Mouse (Mus musculus): ENCODE data around the gene Als2cl.
A peak's percentile ranks its signal among the peaks of the same experiment; 100 is the strongest.

Gene Als2cl

GRCm38 (mm10) chr9:110879191-110879920 is at the start of gene Als2cl:
Gene Als2cl, plus strand, starts transcription at chr9:110879870.
- DNase-seq (ENCODE audit: low spot score), result no peak

GRCm38 (mm10) chr9:110833021-110833420 is 46.6 kb upstream of the Als2cl start:
- no peak for DNase-seq (ENCODE audit: low spot score)

GRCm38 (mm10) chr9:110834411-110834810 is 45.3 kb upstream of the Als2cl start, which contains the start of gene Prss45:
Gene Prss45, plus strand, starts transcription at chr9:110834588.
- no peak for DNase-seq (ENCODE audit: low spot score)

- DNase-seq (ENCODE audit: low spot score), result no peak
Measured at GRCm38 (mm10) chr9:110834961-110835360, 44.7 kb upstream of the Als2cl start.

GRCm38 (mm10) chr9:110836112-110836511 is 43.6 kb upstream of the Als2cl start:
- peak; percentile 10 for DNase-seq (ENCODE audit: low spot score)

GRCm38 (mm10) chr9:110840905-110841304 is 38.8 kb upstream of the Als2cl start:
- no peak for DNase-seq (ENCODE audit: low spot score)

GRCm38 (mm10) chr9:110841438-110841837 is 38.2 kb upstream of the Als2cl start:
- no peak for DNase-seq (ENCODE audit: low spot score)

- no peak for DNase-seq (ENCODE audit: low spot score)
Measured at GRCm38 (mm10) chr9:110844206-110844605, 35.5 kb upstream of the Als2cl start, which contains the start of gene Prss46. Gene Prss46, plus strand, starts transcription at chr9:110844506.

GRCm38 (mm10) chr9:110849162-110849561 is 30.5 kb upstream of the Als2cl start:
- no peak for DNase-seq (ENCODE audit: low spot score)

- no peak for DNase-seq (ENCODE audit: low spot score)
Measured at GRCm38 (mm10) chr9:110855903-110856302, 23.8 kb upstream of the Als2cl start.

- no peak for DNase-seq (ENCODE audit: low spot score)
Measured at GRCm38 (mm10) chr9:110856920-110857319, 22.8 kb upstream of the Als2cl start.

GRCm38 (mm10) chr9:110857781-110858472 is 21.7 kb upstream of the Als2cl start, which contains the start of gene Prss50:
Gene Prss50, plus strand, starts transcription at chr9:110857967.
- no peak for DNase-seq (ENCODE audit: low spot score)

GRCm38 (mm10) chr9:110858523-110858922 is 21.1 kb upstream of the Als2cl start:
- no peak for DNase-seq (ENCODE audit: low spot score)

- no peak for DNase-seq (ENCODE audit: low spot score)
Measured at GRCm38 (mm10) chr9:110858967-110859596, 20.6 kb upstream of the Als2cl start.

- DNase-seq (ENCODE audit: low spot score), result no peak
Measured at GRCm38 (mm10) chr9:110871030-110871429, 8.6 kb upstream of the Als2cl start.

- DNase-seq (ENCODE audit: low spot score), result no peak
Measured at GRCm38 (mm10) chr9:110873681-110874659, 5.7 kb upstream of the Als2cl start.

GRCm38 (mm10) chr9:110874660-110875191 is 4.9 kb upstream of the Als2cl start:
- no peak for DNase-seq (ENCODE audit: low spot score)

- no peak for DNase-seq (ENCODE audit: low spot score)
Measured at GRCm38 (mm10) chr9:110875288-110875695, 4.4 kb upstream of the Als2cl start.

GRCm38 (mm10) chr9:110877353-110877752 is 2.3 kb upstream of the Als2cl start:
- no peak for DNase-seq (ENCODE audit: low spot score)

- DNase-seq (ENCODE audit: low spot score), result no peak
Measured at GRCm38 (mm10) chr9:110877888-110878287, 1.8 kb upstream of the Als2cl start.

GRCm38 (mm10) chr9:110879998-110880561 is 410 bp downstream of the Als2cl start, which contains the start of gene Tmie:
Gene Tmie, minus strand, starts transcription at chr9:110880113.
- no peak for DNase-seq (ENCODE audit: low spot score)

Measured in left cerebral cortex, adult 11 months (tissue).